Mouse (Mus musculus) mesoderm, embryonic 11.5 days (tissue): Measurements from ENCODE around the gene Arap2.

ENCODE experiments used
- DNase-seq: peaks from one replicate; pipeline ENCODE4 v3.0.0-alpha.2; 2012; ENCODE audit warnings: low read depth, low spot score

The Arap2 gene

DNA sequence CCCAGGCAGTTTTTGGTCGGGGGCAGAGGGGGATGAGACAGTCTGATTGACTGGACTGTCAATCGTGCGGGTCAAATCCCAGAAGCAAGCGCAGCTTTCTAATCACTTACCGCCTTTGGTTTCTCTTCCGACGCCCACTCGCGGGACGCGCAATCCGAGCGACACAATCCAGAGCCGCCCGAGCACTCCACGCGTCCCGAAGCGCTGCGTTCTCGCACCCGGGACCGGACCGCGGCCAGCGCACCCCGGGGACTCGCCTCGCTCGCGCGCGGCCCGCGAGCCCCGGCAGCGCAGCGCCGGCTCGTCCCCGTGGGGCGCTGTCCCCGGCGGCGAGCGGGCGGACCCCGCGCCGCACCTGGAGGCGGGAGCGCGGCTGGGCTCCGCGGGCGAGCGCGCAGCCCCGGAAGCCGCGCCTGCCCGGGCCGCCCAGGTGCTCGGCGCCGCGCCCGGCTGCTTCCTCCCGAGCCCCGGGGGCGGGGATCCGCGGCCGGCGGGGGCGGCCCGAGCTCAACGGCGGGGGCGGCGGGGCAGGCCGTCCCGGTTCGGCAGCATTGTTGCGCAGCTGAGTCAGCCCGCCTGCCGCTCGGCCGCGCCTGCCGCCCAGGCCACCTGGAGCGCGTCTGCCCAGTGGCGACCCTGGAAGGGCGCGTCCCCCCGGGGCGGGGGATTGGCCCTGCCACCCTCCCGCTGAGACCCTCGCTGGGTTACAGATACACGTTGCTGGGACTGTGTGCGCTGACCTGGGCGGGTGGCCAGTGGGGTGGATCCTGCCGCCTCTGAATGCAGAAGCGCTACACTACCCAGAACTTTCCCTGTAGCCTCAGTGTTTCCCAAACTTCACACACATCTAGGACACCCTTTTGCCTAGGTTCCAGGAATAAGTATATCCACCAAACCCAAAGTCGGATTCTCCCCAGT is at the start of gene Arap2:
TSS of gene Arap2 (minus strand) at position 376 of the 918 bp plus-strand sequence.
- DNase-seq, result peak; percentile 22

DNA sequence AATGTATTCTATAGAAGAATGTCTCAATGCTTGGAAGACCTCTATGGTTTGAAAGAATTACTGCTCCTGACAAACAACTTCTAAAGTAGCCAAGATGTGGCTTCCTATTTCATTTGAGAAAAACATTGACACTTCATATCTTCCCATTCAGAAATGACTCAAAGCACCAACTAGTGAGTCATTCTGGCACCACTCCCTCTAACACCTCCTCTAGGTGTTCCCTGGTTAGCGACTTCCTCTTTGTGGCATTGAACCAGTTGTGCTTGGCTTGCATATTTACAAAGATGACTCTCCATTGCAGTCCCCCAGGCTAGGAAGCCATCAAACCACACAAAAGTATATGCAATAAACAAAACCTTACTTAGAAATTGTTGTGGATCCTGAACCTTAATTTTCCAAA is 49.8 kb upstream of the Arap2 start:
- no peak for DNase-seq

DNA sequence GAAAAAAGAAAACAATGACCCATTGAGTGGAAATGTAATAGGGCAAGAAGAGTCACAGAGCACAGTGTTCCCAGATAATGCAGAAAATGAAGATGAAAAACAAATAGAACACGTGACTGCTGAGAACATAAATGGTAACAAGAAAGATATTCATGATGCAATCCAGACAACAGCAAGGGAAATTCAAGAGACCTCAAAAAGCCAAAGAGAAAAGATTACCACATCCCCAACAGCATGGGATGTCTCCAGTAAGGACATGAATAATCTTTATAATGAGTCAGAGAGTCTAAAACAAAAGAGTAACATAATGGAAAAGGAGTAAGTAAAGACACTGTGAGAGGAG is 48.1 kb upstream of the Arap2 start:
- no peak for DNase-seq

DNA sequence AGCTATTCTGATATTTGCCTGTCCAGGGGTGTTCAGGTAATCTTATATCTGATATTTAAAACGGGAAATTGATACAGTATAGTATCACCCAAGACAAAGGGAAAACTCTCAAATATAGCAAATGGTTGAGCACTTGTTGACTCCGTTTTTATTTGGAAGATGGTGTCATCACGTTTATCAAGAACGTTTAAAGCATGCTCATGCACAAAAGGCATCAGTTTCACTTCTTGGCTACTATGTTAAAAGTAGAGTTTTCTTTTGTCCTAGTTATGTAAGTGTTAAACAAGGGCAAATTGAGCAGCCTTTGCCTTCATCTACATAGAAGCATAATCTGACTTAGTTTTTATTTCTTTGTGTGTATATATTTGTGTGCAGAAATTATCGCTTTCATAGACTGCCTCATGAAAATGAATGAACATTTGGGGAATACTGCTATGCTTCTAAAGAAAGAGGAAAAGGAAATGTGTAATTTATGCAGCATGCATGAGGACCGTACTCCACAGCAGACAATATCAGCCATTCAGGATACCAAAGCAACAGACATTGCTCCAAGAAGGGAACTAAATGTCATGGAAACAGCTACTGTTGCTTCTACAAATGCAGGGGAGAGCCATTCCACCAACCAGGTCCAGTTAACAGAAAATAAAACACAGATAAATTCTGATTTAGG is 47.6 kb upstream of the Arap2 start, which contains the start of gene Dthd1:
TSS of gene Dthd1 (plus strand) at position 422 of the 670 bp plus-strand sequence.
- DNase-seq, result peak; percentile 30

DNA sequence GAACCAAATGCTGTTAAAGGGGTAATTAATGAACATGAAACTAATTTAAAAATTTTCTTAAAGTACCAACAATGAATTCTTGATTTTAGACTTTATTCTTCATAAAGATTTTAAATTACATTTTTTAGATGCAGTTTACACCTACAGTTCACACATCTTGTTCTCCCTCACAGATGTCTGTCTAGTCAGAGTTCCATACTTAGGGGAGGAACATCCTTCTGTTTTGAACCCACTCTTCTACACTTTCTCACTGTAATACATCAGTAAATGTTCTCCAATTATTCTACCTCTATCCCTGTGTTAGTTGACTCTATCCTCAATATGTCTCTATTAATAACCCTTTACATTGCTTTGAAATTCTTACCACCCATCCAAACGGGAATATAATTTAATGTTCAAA is 26.8 kb upstream of the Arap2 start:
- DNase-seq, result no peak

DNA sequence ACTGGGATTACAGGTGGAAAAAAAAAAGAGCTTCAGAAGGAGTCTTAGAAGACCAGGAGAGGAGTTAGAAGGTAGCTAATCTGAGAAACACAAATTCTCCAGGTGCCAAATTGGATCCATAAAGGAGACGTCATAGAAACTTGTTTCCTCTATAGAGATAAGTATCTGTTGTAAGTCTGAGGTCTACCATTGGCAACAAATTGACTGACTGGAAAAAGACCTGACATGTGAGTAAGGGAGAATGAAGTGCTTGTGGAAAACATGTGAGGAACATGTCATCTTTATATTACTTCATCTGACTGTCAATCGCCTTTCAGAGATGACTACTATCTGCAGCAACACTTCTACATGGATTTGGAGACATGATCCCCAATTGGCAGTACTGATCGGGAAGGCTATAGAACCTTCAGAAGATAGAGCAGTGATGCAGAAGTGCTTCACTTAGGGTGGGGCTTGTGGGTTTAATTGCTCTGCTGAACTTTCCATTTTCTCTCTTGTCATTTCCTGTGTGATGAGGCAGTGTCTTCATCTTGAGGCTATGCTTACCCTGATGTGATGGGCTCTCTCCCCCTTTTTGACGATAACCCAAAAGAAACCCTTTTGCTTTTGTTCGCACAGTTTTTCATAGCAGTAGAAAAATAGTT is 25.1 kb upstream of the Arap2 start:
- DNase-seq, result no peak

DNA sequence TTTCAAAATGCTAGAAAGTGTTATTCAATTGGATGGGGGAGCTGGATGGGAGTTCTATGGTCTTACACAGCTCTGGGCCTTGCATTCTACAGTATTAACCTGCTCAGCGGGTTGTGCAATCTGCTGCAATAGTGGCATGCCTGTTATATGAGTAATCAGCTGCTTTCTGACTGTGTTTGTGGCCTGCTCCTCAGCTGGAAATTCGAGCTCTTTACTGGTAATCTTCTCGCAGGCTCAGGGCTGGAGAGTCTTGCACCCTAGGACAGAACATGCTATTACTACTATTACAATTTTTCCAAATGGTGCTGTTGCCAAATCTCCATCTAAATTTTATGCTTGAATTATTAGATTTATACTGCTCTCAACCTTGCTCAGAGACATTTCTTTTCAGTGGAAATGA is 20.9 kb upstream of the Arap2 start:
- DNase-seq, result no peak

DNA sequence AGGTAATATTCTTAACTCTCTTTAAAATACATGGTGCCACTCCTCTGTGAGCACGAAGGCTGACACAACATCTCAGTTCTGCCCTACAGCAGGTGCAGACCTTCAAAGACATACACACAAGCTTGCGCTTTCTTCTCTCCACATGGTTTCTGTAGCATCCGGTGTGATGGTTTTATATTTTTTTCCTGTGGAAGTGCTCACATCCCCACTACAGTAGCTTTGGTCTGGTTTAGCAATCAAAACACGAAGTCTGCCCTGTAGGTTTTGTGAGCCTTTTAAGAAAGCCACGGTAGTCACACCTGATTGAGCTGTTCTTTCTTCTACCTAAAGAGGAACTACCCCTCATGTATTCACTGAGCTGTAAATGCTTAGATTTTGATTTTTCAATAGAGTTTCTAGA is 12.7 kb upstream of the Arap2 start:
- DNase-seq, result no peak

DNA sequence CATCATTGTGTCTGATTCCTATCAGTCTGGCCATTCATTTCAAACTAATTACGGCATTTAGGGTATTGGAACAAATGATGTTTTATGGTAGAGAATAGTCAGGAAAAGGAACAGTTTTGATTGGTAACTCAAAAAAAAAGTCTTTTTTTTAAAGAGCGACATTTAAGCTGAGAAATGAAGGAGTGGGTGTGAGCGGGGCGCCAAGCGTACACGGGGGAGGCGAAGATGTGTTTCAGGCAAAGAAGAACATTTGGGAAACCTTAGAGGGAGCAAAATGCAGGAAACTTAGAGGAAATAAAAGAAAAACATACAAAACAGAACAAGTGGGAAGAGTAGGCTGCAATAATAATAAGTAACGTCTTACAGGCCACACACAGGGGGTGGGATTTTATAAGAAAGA is 11.8 kb upstream of the Arap2 start:
- no peak for DNase-seq

DNA sequence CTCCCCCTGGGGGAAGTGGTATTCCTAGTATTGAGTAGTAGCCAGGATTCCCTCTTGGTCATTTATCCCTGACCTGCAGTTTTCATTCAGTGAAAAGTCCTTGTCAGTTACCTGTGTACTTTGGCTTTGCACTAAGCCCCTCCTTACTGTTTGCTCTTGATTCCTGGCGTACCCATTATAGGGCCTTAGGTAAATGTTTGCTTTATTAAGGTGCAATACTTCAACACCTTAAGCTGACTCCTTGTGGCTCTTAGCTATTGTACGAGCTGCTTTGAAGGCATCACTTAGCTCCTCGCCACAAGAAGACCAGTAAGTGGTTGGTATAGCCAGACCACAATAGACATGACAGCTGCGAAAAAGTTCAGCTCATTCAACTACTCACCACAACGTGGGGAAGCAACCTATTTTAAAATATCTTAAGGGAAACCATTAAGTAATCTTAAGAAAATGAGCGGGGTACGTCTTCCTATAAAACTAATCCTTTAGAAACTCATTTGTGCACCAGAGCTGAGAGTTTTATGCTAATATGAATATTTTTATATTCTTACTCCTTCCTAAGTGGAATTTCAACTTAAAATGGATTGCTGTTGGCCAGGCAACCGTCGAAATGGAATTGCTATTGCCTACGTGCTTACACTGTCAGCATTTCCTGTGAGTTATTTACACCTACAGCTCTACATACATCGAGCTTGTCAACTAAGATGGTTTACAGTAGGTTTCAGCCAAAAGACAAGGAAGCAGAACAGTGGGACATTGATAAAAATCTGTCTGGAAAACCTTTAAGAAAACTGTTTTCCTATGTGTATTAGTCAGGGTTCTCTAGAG is 6.0 kb upstream of the Arap2 start:
- DNase-seq, result no peak

DNA sequence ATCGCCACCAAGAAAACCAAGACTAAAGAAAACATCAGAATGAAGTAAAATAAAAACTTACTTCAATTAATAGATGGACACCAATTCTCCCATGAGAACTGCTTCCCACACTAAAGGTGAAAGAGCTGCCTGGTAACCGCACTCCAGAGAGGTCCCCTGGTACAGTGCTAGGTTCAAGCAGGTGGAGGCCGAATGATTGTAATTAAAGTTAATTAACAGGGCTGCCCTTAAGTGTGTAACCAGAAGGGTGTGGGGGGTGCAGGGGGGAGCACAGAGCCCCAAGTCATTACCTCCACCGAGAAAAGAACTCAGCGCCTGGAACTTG is 538 bp downstream of the Arap2 start:
- DNase-seq, result no peak

DNA sequence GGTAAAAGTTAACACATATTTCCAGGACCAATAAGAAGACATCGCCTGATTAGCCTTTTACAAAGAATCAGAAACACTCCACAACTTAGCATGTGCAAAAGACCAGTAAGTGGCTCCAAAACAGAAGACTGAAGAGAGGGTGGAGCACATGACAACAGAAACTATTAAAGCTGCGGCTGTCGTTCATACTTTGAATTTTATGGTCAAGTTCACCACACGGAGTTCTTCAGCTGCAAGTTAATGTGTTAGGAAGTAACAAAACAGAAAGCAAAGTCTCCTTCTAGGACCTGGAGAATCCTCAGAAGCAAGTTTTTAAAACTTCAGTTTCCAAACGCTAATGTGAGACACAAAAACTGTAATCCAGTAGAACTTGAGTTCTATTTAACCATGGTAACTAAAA is 1.8 kb downstream of the Arap2 start:
- no peak for DNase-seq

DNA sequence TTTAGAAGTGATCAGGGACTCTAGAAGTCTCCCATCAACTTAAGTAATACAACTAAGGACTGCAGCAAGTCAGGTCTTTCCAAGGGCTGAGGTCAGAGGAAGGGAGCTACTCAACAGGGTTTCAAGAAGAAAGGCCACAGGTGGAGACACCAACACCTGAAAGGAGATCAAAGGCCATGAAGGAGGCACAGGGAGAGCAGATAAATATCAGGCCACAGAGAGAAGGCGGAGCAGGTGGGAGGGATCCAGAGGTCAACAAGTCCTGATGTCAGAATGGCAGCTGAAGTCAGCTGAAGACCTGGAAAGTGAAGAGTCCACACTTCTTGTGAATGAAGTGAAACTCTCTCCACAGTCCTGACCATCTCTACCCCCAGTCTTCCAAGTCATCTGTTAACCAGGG is 2.9 kb downstream of the Arap2 start:
- no peak for DNase-seq

DNA sequence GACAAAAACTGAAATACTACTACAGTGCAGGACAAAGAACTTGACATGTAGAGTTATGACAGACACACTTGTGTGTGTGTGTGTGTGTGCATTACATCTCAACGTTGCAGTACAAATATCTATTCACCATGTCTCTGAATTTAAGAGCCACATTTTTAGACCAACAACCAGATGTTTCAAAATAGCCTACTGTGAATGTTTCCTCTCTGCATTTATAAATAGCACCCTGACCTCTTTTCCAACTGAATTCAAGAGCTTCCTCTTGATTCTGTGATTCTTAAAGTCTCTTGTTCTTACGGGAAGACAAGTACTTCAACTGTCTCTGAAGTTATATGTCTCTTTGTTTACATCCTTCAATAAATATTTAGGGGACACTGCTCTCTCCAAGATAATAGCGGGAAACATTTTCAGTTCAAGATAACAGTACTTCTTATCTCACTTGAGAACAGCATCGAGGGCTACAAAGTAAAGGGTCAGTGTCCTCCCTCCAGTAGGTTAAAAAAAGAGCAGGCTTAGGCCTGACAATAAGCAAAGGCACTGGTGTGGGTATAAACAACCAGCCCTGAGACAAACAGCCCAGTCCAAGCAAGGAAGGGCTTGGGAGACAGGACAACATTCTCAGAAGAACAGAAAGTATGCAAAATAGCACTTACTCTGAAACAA is 3.5 kb downstream of the Arap2 start:
- no peak for DNase-seq

DNA sequence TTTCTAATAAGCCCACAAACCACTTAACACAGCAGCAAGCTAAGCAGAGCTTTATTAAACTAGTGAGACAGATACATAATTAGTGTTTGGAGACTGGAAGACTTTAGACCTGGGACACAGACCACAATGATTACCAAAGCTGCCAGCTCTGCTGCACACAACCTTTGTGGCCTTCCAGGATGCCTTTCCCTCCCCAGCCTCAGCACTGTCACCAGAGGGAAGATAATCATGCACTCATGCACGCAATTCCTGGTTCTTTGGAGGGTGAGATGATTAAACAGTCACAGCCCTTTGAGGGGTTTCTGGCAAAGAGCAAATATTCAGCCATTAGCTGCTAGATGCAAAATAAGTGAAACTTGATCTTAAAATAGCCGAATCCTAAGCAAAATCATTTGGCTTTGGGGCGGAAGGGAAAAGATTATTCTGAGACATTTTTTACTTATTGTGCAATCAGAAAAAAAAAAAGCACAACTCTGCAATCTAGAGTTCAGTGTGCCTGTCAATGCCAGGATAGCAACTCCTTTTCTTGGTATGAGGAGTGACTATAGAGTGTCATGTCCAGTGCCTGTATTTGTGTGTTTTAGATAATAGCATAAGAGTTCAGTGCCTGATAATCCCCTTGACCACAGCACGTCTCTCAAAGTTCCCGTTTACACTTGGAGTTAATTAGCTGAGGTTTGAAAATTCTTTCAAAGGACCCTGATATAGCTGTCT is 5.0 kb downstream of the Arap2 start:
- DNase-seq, result no peak

DNA sequence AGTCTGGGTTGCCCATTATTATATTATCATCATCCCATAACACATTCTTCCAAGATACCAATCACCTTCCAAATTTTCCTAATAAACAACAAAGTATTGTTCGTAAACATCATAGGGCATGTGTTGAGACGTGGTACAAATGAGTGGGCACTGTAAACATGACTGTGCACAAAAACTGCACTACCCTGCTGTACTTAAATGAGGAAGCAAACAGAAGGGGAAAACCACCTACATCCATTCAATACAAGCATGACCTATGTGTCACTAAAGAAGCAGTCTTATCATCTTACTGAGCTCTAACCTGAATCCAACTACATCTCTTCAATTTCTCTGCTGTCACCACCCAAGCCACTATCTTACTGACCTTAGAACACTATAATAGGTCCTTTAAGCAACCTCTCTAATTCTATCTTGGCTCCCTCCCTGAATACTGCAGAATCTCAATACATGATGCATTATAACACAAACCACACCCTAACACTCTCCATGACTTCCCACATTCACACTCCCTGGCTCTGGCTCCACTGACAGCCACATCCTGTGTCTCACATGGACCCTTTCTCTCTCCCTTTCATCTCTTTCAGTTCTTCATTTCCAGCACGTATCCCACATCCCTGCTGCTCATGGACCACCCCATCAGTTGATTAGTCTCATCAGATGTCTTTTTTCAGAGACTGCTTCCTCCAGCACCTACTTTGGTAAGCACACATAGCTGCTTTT is 10.0 kb downstream of the Arap2 start:
- DNase-seq, result no peak

DNA sequence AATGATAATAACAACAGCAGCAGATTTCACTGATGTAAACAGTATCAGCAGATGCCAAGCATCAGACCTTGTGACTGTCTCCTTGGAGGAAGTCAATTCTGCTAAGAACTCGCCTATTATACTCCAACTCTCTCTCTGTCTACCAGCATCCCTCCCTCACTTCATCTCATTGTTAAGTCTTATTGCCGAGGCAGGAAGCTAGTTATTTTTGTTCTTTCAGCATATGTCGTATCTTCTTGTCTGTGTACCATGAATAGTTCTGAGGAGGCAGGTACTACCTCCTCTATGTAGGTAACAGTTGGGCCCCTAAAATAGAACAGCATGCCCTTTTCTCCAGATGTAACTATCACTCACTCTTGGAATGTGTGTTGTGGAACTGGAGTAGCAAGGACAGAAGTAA is 13.0 kb downstream of the Arap2 start:
- no peak for DNase-seq

DNA sequence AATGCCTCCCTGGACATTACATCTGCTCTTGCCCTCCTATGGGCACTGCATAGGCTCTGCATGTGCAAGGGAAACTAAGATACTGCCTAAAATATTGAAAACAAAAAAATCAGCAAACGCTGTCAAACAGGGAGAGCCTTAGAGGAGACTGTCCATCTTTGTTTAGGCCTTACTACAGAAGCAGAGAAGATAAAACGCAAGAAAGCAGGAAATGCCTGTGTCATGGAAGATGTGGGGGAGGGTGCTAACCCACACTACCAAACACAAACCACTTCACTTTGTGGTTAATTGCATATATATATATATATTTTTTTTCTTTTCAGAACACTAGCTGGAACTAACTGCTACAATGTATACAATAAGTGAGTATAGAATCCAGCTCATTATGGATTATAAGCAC is 14.3 kb downstream of the Arap2 start:
- no peak for DNase-seq

DNA sequence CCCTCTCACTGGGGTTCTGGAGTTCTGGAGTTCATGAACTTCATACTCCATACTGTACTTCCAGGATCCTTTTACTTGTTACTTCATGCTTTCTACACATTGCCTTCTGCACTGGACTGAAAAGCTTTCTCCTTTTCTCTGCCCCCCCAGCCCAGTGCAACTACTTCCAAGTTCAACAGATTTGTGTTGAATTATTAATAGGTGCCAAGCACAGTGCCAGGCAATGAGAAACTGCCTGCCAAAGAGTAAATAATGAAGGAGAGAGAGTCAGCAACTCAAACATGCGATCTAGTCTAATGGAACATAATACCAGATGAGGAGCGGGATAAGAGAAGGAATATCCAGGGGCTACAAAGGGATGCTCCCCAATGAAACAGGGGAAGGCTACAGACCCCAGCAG is 17.8 kb downstream of the Arap2 start:
- no peak for DNase-seq
